Mouse (Mus musculus) left cerebral cortex, postnatal 14 days (tissue): ENCODE measurements around the gene Smok3b. TPM values are rescaled to one million over a fixed set of nuclear protein-coding genes. Genes with fewer than 3 reads are reported as not detected.

Source experiments
- DNase-seq, 2 experiments: peaks; one replicate each; pipeline ENCODE4 v3.0.0; 2021 to 2022; ENCODE audit warnings: low spot score in 2 of 2, mixed read lengths in 1 of 2
- intact Hi-C: fragments of 180-260 bp; cut with DNase I; formaldehyde crosslinking; loops from one replicate; pipeline ENCODE4 v1.15.1; 2025
- total RNA-seq, 2 experiments: library from RNA; stranded (reverse); gene quantifications; 2 replicates each; pipeline ENCODE4 v1.2.3; 2021

Smok3b gene
- total RNA-seq, 2 experiments from 2014 or later = not detected

DNA sequence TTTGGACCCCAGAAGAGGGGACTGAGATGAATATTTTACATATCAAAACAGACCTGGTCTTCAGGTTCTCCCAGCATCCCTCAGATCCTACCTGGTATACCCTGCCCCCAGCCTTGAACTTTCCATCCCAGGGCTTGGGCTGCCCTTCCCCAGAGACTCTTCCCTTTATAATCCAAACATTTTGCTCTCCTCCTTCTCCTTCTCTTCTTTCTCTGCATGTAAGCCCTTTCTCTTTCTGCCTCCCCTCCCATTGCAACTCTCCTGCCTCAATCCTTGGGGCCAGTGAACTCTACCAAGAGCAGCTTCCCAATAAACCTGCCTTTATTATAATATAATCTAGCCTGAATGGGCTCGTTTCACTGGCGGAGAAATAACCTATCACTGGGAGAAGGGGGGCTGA is 62.7 kb downstream of the Smok3b start:
- intact Hi-C loops = no loop called here
- DNase-seq = no peak

DNA sequence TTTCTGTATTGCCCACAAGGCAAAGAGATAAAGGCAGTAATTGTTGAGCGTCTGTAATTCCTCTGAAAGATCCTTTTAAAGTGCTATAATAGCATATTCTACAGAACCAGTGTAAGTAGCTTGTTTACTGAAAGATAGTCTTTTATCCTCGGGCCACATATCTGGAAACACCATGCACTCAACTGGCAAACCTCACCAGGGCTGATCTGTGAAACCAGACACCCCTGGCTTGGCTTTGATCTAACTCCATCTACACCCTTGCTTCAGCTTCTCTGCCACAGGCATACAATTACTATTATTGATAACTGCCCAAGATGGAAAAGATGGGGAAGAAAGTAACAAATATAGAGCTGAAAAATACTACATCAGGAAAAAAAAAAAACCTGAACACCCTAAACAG is 63.3 kb downstream of the Smok3b start:
- DNase-seq = no peak
- intact Hi-C loops = no loop called here

DNA sequence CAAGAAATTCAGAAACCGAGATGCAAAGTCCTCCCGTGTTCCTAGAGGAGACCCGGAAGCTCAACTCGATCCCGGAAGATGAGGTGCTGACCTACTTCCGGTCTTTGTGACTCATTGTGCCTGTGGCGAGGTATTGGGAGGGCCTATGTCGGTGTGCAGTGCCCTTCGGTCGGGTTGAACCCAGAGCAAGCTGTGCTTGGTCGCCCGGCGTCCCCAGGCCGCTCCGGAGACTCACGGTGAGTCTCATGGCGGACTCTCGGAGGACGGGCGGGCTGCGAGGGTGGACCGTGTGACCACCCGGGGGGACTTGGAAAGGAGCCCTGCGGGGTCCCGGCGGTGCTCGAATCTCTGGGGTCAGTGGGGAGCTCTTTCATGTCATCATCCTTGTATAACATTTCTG is 63.8 kb downstream of the Smok3b start, which contains the start of gene Zkscan1:
Zkscan1 (plus strand) TSS at position 89 of the 400 bp plus-strand sequence.
- intact Hi-C loops = no loop called here
- peak; percentile 78 to 88 for DNase-seq

DNA sequence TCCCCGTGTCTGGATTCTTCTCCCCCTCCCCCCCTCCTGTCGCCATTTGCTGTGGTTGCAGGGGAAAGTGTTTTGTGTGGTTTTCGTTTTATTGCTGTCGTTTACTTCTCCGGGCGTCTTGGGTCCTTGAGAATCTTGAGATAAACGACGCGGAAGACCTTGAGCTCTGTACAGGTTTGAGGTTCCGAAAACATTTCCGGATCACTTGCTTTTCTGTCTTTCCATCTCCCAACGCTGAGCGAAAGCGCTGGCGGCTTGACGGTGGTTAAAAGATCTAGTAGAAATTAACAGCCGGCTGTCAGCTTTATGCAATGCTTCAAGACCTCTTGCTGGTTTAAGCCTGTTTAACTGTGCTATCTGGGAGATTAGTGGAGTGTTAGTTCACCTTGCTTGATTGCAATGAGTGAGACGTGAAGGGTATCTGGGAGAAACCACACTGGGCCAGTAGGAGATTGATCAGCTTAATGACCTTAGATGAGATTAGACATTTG is 64.2 kb downstream of the Smok3b start:
- intact Hi-C loops = no loop called here
- peak; percentile 15 to 34 for DNase-seq

- intact Hi-C loops = no loop called here
- DNase-seq = no peak
Observed at GRCm38 (mm10) chr5:138086842-138087241, 65.6 kb downstream of the Smok3b start.

- intact Hi-C loops = no loop called here
- no peak for DNase-seq
Observed at GRCm38 (mm10) chr5:138088366-138088765, 67.1 kb downstream of the Smok3b start.

DNA sequence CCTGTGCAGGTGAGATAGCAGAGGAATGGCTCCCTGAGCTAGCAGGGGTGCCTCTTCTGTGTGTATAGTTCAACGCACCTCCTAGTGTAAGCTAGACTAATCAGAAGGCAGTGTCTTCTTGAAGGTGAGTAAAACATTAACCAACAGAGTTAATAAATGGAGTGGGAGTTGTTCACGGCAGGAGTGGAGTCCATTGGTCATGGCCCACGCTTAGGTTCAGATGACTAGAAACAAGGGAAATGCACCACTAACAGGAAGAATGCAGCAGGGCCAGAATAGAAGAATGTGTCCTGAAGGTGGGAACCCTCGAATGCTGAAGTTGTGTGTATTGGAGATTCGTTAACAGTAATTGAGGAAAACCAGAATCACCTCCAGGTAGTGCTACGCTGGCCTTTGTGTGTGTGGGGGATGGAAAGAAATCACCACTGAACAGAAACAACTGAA is 67.9 kb downstream of the Smok3b start:
- no peak for DNase-seq
- intact Hi-C loops = no loop called here

- no peak for DNase-seq
- intact Hi-C loops = no loop called here
Observed at GRCm38 (mm10) chr5:138090271-138090670, 69.0 kb downstream of the Smok3b start.

DNA sequence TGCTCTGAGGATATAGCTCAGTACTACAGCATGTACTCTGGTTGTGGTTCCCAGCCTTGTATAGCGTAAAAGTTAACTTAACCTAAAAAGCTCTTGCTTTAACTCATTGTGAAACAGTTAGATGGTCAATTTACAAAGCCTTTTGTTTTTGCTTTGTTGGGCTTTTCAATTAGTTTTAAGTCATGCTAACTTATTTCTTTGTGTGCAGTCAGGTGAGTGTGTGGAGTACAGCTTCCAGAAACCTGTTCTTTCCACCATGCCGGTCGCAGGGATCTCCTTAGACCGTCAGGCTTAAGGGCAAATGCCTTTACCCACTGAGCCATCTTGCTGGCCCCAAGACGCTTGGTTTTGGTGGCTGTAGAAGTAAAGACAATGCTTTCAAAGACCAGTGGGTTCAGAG is 69.5 kb downstream of the Smok3b start:
- intact Hi-C loops = no loop called here
- no peak for DNase-seq

- no peak for DNase-seq
- intact Hi-C loops = no loop called here
Observed at GRCm38 (mm10) chr5:138092771-138093170, 71.5 kb downstream of the Smok3b start.

DNA sequence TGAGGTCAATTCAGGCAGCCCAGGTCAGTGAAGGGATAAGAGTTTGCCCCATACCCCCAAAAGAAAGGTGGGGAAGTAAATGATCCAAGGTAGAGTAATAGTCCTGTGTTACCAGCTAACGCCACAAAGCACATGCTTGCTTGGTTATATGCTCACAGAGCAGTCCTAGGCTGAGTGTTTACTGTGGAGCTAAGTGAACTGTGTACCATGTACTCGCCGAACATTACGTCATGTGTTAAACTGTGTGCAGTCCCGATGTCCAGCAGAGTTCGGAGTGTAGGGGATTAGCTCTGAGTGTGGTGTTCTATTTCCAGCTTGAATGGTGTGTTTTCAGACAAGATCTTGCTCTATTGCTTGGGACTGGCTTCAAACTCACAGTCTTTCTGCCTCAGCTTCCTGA is 73.2 kb downstream of the Smok3b start:
- intact Hi-C loops = no loop called here
- DNase-seq = no peak

Other genes starting within 250 kb of the Smok3b start
- 10 to 100 TPM; 26.0 to 29.2 TPM for gene Ppp1r35, start 242.6 kb upstream of the Smok3b start, total RNA-seq
- gene Mepce, start 233.8 kb upstream of the Smok3b start, total RNA-seq = 10 to 100 TPM; 29.2 to 30.2 TPM
- 1 to 10 TPM; 4.4 to 7.4 TPM for gene Zcwpw1, start 233.6 kb upstream of the Smok3b start, total RNA-seq
- gene Pilra, start 185.1 kb upstream of the Smok3b start, total RNA-seq = under 1 TPM; 0.53 to 0.72 TPM
- gene Pilrb1, start 163.3 kb upstream of the Smok3b start, total RNA-seq = not detected
- gene Pilrb2, start 149.6 kb upstream of the Smok3b start, total RNA-seq = not detected
- under 1 TPM in 1 of 2 experiments, not detected in 1; 0.15 TPM for gene Cyp3a13, start 99.8 kb upstream of the Smok3b start, total RNA-seq
- 10 to 100 TPM; 12.4 to 14.7 TPM for gene Gjc3, start 58.3 kb upstream of the Smok3b start, total RNA-seq
- not detected for gene Azgp1, start 39.9 kb upstream of the Smok3b start, total RNA-seq
- gene Smok3a, start 168 bp upstream of the Smok3b start, total RNA-seq = not detected
- gene Smok3c, start 31.8 kb downstream of the Smok3b start, total RNA-seq = not detected
- 10 to 100 TPM; 39.2 to 40.4 TPM for gene Zkscan1, start 63.7 kb downstream of the Smok3b start, total RNA-seq
- 10 to 100 TPM; 16.1 to 16.4 TPM for gene Zscan21, start 95.5 kb downstream of the Smok3b start, total RNA-seq
- 1 to 10 TPM; 8.9 to 9.2 TPM for gene Zfp113, start 134.3 kb downstream of the Smok3b start, total RNA-seq
- 100 to 1,000 TPM; 137 to 142 TPM for gene Cops6, start 139.6 kb downstream of the Smok3b start, total RNA-seq
- 10 to 100 TPM; 21.6 to 24.8 TPM for gene Ap4m1, start 150.6 kb downstream of the Smok3b start, total RNA-seq
- gene Mcm7, start 151.0 kb downstream of the Smok3b start, total RNA-seq = 10 to 100 TPM; 11.8 to 14.2 TPM
- gene Taf6, start 166.0 kb downstream of the Smok3b start, total RNA-seq = 10 to 100 TPM; 33.0 to 35.8 TPM
- 10 to 100 TPM; 17.2 to 18.0 TPM for gene Cnpy4, start 166.1 kb downstream of the Smok3b start, total RNA-seq
- gene Mblac1, start 172.9 kb downstream of the Smok3b start, total RNA-seq = 10 to 100 TPM; 10.1 to 12.8 TPM
- gene Nxpe5, start 204.5 kb downstream of the Smok3b start, total RNA-seq = under 1 TPM in 1 of 2 experiments, not detected in 1; 0.53 TPM
- gene Lamtor4, start 234.1 kb downstream of the Smok3b start, total RNA-seq = 10 to 100 TPM; 64.3 to 69.0 TPM
- gene BC037034, start 242.6 kb downstream of the Smok3b start, total RNA-seq = 10 to 100 TPM; 65.6 to 70.2 TPM